Mouse (Mus musculus): ENCODE measurements at regions not wholly inside any gene's neighbourhood (a gene's known extent, or its start where the extent isn't known, plus 50 kb on each side); places are given as distances from the start of the nearest gene placed in this dataset.

- H3K27ac ChIP-seq (ENCODE audit: insufficient read depth, low read length) = no peak overlapping the region
- no peaks in the 10 kb centered on the region for H3K4me1 ChIP-seq (ENCODE audit: control insufficient read depth, insufficient read depth, low read length)
- TF ChIP-seq POLR2A (IDR thresholded peaks at IDR 0.05; ENCODE audit: extremely low read depth, insufficient read depth, low read length) (no peak), CTCF (IDR thresholded peaks at IDR 0.05; ENCODE audit: extremely low read depth, insufficient read depth, low read length) (no peak)
- no peak overlapping the region for H3K4me3 ChIP-seq (ENCODE audit: insufficient read depth, low read length)
Observed at GRCm38 (mm10) chr11:19767316-19767715, 156.9 kb upstream of the Spred2 start.

DNA sequence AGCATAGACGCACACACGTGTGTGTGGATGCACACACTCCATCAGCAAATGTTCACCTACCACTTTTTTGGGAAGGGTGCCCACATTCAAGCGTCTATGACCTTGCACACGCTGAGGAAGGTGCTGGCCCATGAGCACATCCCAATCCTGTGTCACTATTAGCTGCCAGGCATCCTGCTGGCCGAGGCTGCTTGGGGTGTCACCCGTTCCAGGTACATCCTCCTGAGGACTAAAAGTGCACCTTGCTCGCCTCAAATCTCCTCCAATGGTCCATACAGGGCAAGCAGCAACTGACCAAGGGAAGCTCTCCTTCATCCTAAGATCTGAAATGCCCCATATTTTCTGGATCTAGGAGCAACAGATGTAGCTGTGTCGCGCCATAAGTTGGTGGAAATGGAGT is 156.3 kb upstream of the Spred2 start:
- H3K27ac ChIP-seq (ENCODE audit: insufficient read depth, low read length) = no peak overlapping the region
- H3K4me3 ChIP-seq (ENCODE audit: insufficient read depth, low read length) = no peak overlapping the region
- no peak for TF ChIP-seq POLR2A (IDR thresholded peaks at IDR 0.05; ENCODE audit: extremely low read depth, insufficient read depth, low read length)
- no peak for TF ChIP-seq CTCF (IDR thresholded peaks at IDR 0.05; ENCODE audit: extremely low read depth, insufficient read depth, low read length)
- no peaks in the 10 kb centered on the region for H3K4me1 ChIP-seq (ENCODE audit: control insufficient read depth, insufficient read depth, low read length)

DNA sequence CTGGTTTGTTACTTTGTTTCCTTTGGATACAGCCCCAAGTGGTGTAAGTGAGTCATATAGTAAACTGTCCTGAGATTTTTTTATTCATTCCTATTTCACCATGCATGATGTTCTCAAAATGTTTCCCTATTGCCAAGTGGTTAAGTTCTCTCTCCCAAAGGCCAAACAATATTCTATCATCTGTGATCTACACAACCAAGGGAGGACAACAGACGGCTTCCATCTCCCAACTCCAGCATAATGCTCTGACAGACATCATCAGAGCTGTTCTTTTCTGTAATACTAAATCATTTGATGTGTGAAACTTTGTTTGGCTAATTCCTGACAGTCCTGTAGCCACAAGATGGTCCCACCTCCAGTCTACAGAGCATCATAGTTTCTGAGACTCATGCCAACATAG is 155.2 kb upstream of the Spred2 start:
- no peak overlapping the region for H3K27ac ChIP-seq (ENCODE audit: insufficient read depth, low read length)
- H3K4me3 ChIP-seq (ENCODE audit: insufficient read depth, low read length) = no peak overlapping the region
- H3K4me1 ChIP-seq (ENCODE audit: control insufficient read depth, insufficient read depth, low read length) = no peaks in the 10 kb centered on the region
- TF ChIP-seq CTCF (IDR thresholded peaks at IDR 0.05; ENCODE audit: extremely low read depth, insufficient read depth, low read length) (no peak), POLR2A (IDR thresholded peaks at IDR 0.05; ENCODE audit: extremely low read depth, insufficient read depth, low read length) (no peak)

- no peak for TF ChIP-seq POLR2A (IDR thresholded peaks at IDR 0.05; ENCODE audit: extremely low read depth, insufficient read depth, low read length)
- TF ChIP-seq CTCF (IDR thresholded peaks at IDR 0.05; ENCODE audit: extremely low read depth, insufficient read depth, low read length) = no peak
- no peaks in the 10 kb centered on the region for H3K4me1 ChIP-seq (ENCODE audit: control insufficient read depth, insufficient read depth, low read length)
- H3K27ac ChIP-seq (ENCODE audit: insufficient read depth, low read length) = no peak overlapping the region
- no peak overlapping the region for H3K4me3 ChIP-seq (ENCODE audit: insufficient read depth, low read length)
Observed at GRCm38 (mm10) chr11:19774010-19774409, 150.2 kb upstream of the Spred2 start.

- H3K4me1 ChIP-seq (ENCODE audit: control insufficient read depth, insufficient read depth, low read length) = no peaks in the 10 kb centered on the region
- TF ChIP-seq POLR2A (IDR thresholded peaks at IDR 0.05; ENCODE audit: extremely low read depth, insufficient read depth, low read length) (no peak), CTCF (IDR thresholded peaks at IDR 0.05; ENCODE audit: extremely low read depth, insufficient read depth, low read length) (no peak)
- H3K4me3 ChIP-seq (ENCODE audit: insufficient read depth, low read length) = no peak overlapping the region
Observed at GRCm38 (mm10) chr11:19775741-19776140, 148.4 kb upstream of the Spred2 start.

DNA sequence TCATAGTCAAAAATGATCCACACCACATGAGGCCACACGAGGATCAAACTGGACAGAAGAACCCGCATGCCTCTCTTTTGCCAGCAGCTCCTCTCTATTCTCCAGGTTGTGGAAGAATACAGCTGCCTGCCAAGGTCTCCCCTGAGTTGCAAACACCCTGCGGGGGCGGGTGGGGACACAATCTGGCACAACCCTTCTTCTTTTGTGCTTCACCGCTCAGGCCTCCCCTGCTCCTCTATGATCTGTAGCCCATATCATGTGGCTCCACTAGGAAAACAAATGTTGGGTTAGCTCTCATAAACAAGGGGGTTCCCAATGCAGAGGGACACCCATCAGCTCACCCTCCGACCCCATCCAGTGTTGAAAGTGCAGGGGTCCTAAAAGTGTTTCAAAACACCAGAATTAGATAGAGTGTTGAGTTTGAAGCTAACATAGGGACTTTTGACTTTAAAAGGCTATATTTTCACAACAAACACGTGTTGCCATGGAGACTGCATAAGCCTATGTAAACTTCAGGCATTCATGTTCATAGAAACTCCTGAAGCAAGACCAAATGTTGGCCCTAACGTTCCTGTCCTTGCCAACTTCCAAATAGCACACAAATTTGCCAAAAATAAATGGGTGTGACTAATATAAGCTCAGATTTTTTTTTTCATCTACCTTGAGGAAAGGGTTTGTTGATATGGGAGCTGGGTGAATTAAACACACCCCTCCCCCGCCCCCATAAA is 147.5 kb upstream of the Spred2 start:
- Histone ChIP-seq H3K27ac (ENCODE audit: insufficient read depth, low read length) (no peak overlapping the region), H3K4me1 (ENCODE audit: control insufficient read depth, insufficient read depth, low read length) (no peaks in the 10 kb centered on the region), H3K4me3 (ENCODE audit: insufficient read depth, low read length) (no peak overlapping the region)
- TF ChIP-seq POLR2A (IDR thresholded peaks at IDR 0.05; ENCODE audit: extremely low read depth, insufficient read depth, low read length) = no peak
- no peak for TF ChIP-seq CTCF (IDR thresholded peaks at IDR 0.05; ENCODE audit: extremely low read depth, insufficient read depth, low read length)

More at GRCm38 (mm10) chr11:19775741-19776140, 148.4 kb upstream of the Spred2 start:
- H3K27ac ChIP-seq (ENCODE audit: insufficient read depth, low read length) = no peak overlapping the region

GRCm38 (mm10) chr11:19778191-19778590 is 146.0 kb upstream of the Spred2 start:
- TF ChIP-seq CTCF (IDR thresholded peaks at IDR 0.05; ENCODE audit: extremely low read depth, insufficient read depth, low read length) (no peak), POLR2A (IDR thresholded peaks at IDR 0.05; ENCODE audit: extremely low read depth, insufficient read depth, low read length) (no peak)
- Histone ChIP-seq H3K27ac (ENCODE audit: insufficient read depth, low read length) (no peak overlapping the region), H3K4me3 (ENCODE audit: insufficient read depth, low read length) (no peak overlapping the region), H3K4me1 (ENCODE audit: control insufficient read depth, insufficient read depth, low read length) (no peaks in the 10 kb centered on the region)

DNA sequence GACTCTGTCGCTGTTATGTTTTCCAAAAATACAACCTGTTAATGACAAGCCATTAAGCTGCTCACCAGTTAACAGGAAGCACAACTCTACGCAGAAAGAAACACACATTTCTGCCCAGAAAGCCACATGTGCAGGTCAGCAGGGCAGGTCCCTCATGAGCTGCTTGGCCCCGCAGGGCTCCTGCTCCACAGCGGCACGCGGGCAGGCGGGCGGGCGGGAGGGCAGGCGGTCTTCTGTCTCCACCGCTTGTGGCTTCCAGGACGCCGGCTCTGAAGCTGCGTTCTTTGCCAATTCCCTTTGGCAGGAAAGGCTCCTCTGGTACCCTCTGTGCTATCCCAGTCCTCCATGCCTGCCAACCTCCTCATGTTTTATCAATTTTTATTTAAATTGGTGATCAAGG is 139.1 kb upstream of the Spred2 start:
- H3K4me3 ChIP-seq (ENCODE audit: insufficient read depth, low read length) = no peak overlapping the region
- H3K4me1 ChIP-seq (ENCODE audit: control insufficient read depth, insufficient read depth, low read length) = no peaks in the 10 kb centered on the region
- TF ChIP-seq POLR2A (IDR thresholded peaks at IDR 0.05; ENCODE audit: extremely low read depth, insufficient read depth, low read length) = no peak
- no peak for TF ChIP-seq CTCF (IDR thresholded peaks at IDR 0.05; ENCODE audit: extremely low read depth, insufficient read depth, low read length)
- H3K27ac ChIP-seq (ENCODE audit: insufficient read depth, low read length) = no peak overlapping the region

GRCm38 (mm10) chr11:19796950-19797670 is 127.1 kb upstream of the Spred2 start:
- Histone ChIP-seq H3K4me3 (ENCODE audit: insufficient read depth, low read length) (no peak overlapping the region), H3K27ac (ENCODE audit: insufficient read depth, low read length) (peak overlapping the region; percentile 84; the same call in 1 of the 2 replicates), H3K4me1 (ENCODE audit: control insufficient read depth, insufficient read depth, low read length) (no peaks in the 10 kb centered on the region)
- TF ChIP-seq POLR2A (IDR thresholded peaks at IDR 0.05; ENCODE audit: extremely low read depth, insufficient read depth, low read length) (no peak), CTCF (IDR thresholded peaks at IDR 0.05; ENCODE audit: extremely low read depth, insufficient read depth, low read length) (no peak)

GRCm38 (mm10) chr11:19809359-19809758 is 114.8 kb upstream of the Spred2 start:
- H3K4me1 ChIP-seq (ENCODE audit: control insufficient read depth, insufficient read depth, low read length) = no peaks in the 10 kb centered on the region
- H3K27ac ChIP-seq (ENCODE audit: insufficient read depth, low read length) = no peak overlapping the region
- no peak overlapping the region for H3K4me3 ChIP-seq (ENCODE audit: insufficient read depth, low read length)
- no peak for TF ChIP-seq POLR2A (IDR thresholded peaks at IDR 0.05; ENCODE audit: extremely low read depth, insufficient read depth, low read length)
- TF ChIP-seq CTCF (IDR thresholded peaks at IDR 0.05; ENCODE audit: extremely low read depth, insufficient read depth, low read length) = no peak

Data from cortical plate, adult 2 months (tissue).